Mouse (Mus musculus): Measurements from ENCODE around the gene Ttc4. TPM values are rescaled to one million over a fixed set of nuclear protein-coding genes. Genes with fewer than 3 reads are reported as not detected.

Gene Ttc4
- 28.2 TPM for polyA plus RNA-seq (2012; fragmentation: generic; extraction: Trizol)

GRCm38 (mm10) chr4:106678442-106679118 is at the start of gene Ttc4:
Ttc4 (minus strand) TSS chr4:106678944.
- peak within 1 kb of the TSS; percentile 65 for H3K4me3 ChIP-seq
- peak; percentile 38 for TF ChIP-seq E2F4 (IDR thresholded peaks at IDR 0.05; ENCODE audit: insufficient read depth)
- TF ChIP-seq POLR2AphosphoS2 (IDR thresholded peaks at IDR 0.05; ENCODE audit: insufficient read length, low read depth), result peak; percentile 88
- TF ChIP-seq TCF3 (IDR thresholded peaks at IDR 0.05; ENCODE audit: insufficient read length, low read depth), result no peak
- TF ChIP-seq REST (IDR thresholded peaks at IDR 0.05; ENCODE audit: insufficient read depth, insufficient read length), result no peak
- peak; percentile 60 for TF ChIP-seq SRF (IDR thresholded peaks at IDR 0.05; ENCODE audit: control insufficient read depth, insufficient read length, low read depth)
- no peak for TF ChIP-seq USF1 (IDR thresholded peaks at IDR 0.05; ENCODE audit: low read depth)
- no peak for TF ChIP-seq MAX (IDR thresholded peaks at IDR 0.05; ENCODE audit: low read depth)
- peak; percentile 72 for TF ChIP-seq POLR2A (IDR thresholded peaks at IDR 0.05; ENCODE audit: insufficient read length, low read depth)
- TF ChIP-seq TCF12 (IDR thresholded peaks at IDR 0.05; ENCODE audit: insufficient read depth, poor library complexity, severe bottlenecking), result no peak
- TF ChIP-seq MYOD1 (IDR thresholded peaks at IDR 0.05; ENCODE audit: control insufficient read depth in 1 of 3, insufficient read length in 2 of 3, low read depth in 2 of 3), result peak in 1 of 3 experiments; percentile 11
- TF ChIP-seq CEBPB (IDR thresholded peaks at IDR 0.05; ENCODE audit: insufficient read depth, poor library complexity, severe bottlenecking), result no peak
- TF ChIP-seq MYOG (IDR thresholded peaks at IDR 0.05; ENCODE audit: control insufficient read depth in 1 of 3, insufficient read depth in 1 of 3, insufficient read length in 2 of 3, low read depth in 2 of 3), result peak in 1 of 3 experiments; percentile 57
- peak within 1 kb of the TSS; percentile 18 for H3ac ChIP-seq (ENCODE audit: control insufficient read depth, insufficient read length)
- H3K36me3 ChIP-seq (ENCODE audit: control insufficient read depth, insufficient read depth), result peaks cover 4% of the 10 kb centered on the region
- H3K79me2 ChIP-seq (ENCODE audit: control insufficient read depth, insufficient read depth), result peaks cover 10% of the 10 kb centered on the region
- peak within 1 kb of the TSS; percentile 85 for H3K4me2 ChIP-seq (ENCODE audit: low read depth)
- peaks cover 5% of the 10 kb centered on the region for H3K27me3 ChIP-seq (ENCODE audit: control insufficient read depth, insufficient read depth, insufficient read length)

- Histone ChIP-seq H3K79me2 (ENCODE audit: control insufficient read depth, insufficient read depth) (no peaks in the 10 kb centered on the region), H3K27me3 (ENCODE audit: control insufficient read depth, insufficient read depth, insufficient read length) (peaks cover 49% of the 10 kb centered on the region), H3ac (ENCODE audit: control insufficient read depth, insufficient read length) (no peak overlapping the region), H3K36me3 (ENCODE audit: control insufficient read depth, insufficient read depth) (no peaks in the 10 kb centered on the region), H3K4me2 (ENCODE audit: low read depth) (no peak overlapping the region), H3K4me3 (no peak overlapping the region)
- TF ChIP-seq SRF (IDR thresholded peaks at IDR 0.05; ENCODE audit: control insufficient read depth, insufficient read length, low read depth) (no peak), USF1 (IDR thresholded peaks at IDR 0.05; ENCODE audit: low read depth) (no peak)
Measured at GRCm38 (mm10) chr4:106720631-106721030, 41.9 kb upstream of the Ttc4 start.

DNA sequence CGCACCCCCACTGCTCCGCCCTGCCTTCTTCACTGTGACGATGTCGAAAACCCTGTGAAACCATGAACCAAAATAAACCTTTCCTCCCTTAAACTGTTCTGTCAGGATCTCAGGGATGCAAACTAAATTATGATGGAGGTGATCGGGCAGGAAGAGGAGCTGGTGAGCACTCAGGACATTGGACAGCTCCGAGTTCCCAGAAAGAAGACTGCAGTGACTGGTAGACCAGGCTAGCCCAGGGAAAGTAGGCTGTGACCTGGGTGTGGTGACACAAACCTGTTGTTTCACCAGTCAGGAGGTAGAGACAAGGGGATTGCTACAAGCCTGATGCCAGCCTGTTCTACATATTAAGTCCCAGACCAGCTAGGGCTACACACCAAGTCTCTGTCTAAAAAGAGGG is 34.9 kb upstream of the Ttc4 start:
- peaks cover 34% of the 10 kb centered on the region for H3K27me3 ChIP-seq (ENCODE audit: control insufficient read depth, insufficient read depth, insufficient read length)

GRCm38 (mm10) chr4:106708408-106708807 is 29.7 kb upstream of the Ttc4 start:
- Histone ChIP-seq H3K4me3 (no peak overlapping the region), H3K36me3 (ENCODE audit: control insufficient read depth, insufficient read depth) (no peaks in the 10 kb centered on the region), H3K27me3 (ENCODE audit: control insufficient read depth, insufficient read depth, insufficient read length) (peaks cover 28% of the 10 kb centered on the region), H3ac (ENCODE audit: control insufficient read depth, insufficient read length) (no peak overlapping the region), H3K79me2 (ENCODE audit: control insufficient read depth, insufficient read depth) (no peaks in the 10 kb centered on the region), H3K4me2 (ENCODE audit: low read depth) (no peak overlapping the region)
- TF ChIP-seq MYOD1 (IDR thresholded peaks at IDR 0.05; ENCODE audit: control insufficient read depth in 1 of 3, insufficient read length in 2 of 3, low read depth in 2 of 3), result no peak
- no peak for TF ChIP-seq SRF (IDR thresholded peaks at IDR 0.05; ENCODE audit: control insufficient read depth, insufficient read length, low read depth)
- TF ChIP-seq POLR2A (IDR thresholded peaks at IDR 0.05; ENCODE audit: insufficient read length, low read depth), result no peak
- no peak for TF ChIP-seq REST (IDR thresholded peaks at IDR 0.05; ENCODE audit: insufficient read depth, insufficient read length)
- TF ChIP-seq CEBPB (IDR thresholded peaks at IDR 0.05; ENCODE audit: insufficient read depth, poor library complexity, severe bottlenecking), result no peak
- TF ChIP-seq E2F4 (IDR thresholded peaks at IDR 0.05; ENCODE audit: insufficient read depth), result no peak
- no peak for TF ChIP-seq TCF3 (IDR thresholded peaks at IDR 0.05; ENCODE audit: insufficient read length, low read depth)
- TF ChIP-seq POLR2AphosphoS2 (IDR thresholded peaks at IDR 0.05; ENCODE audit: insufficient read length, low read depth), result no peak
- no peak for TF ChIP-seq USF1 (IDR thresholded peaks at IDR 0.05; ENCODE audit: low read depth)
- TF ChIP-seq MYOG (IDR thresholded peaks at IDR 0.05; ENCODE audit: control insufficient read depth in 1 of 3, insufficient read depth in 1 of 3, insufficient read length in 2 of 3, low read depth in 2 of 3), result no peak
- no peak for TF ChIP-seq MAX (IDR thresholded peaks at IDR 0.05; ENCODE audit: low read depth)
- TF ChIP-seq TCF12 (IDR thresholded peaks at IDR 0.05; ENCODE audit: insufficient read depth, poor library complexity, severe bottlenecking), result no peak

More for the DNA sequence above, 34.9 kb upstream of the Ttc4 start:
- no peak for TF ChIP-seq E2F4 (IDR thresholded peaks at IDR 0.05; ENCODE audit: insufficient read depth)
- TF ChIP-seq MAX (IDR thresholded peaks at IDR 0.05; ENCODE audit: low read depth), result no peak
- TF ChIP-seq REST (IDR thresholded peaks at IDR 0.05; ENCODE audit: insufficient read depth, insufficient read length), result peak; percentile 54
- no peak for TF ChIP-seq TCF3 (IDR thresholded peaks at IDR 0.05; ENCODE audit: insufficient read length, low read depth)
- TF ChIP-seq SRF (IDR thresholded peaks at IDR 0.05; ENCODE audit: control insufficient read depth, insufficient read length, low read depth), result no peak
- no peak for TF ChIP-seq USF1 (IDR thresholded peaks at IDR 0.05; ENCODE audit: low read depth)
- Histone ChIP-seq H3K4me3 (no peak overlapping the region), H3K4me2 (ENCODE audit: low read depth) (no peak overlapping the region), H3K79me2 (ENCODE audit: control insufficient read depth, insufficient read depth) (no peaks in the 10 kb centered on the region), H3K36me3 (ENCODE audit: control insufficient read depth, insufficient read depth) (no peaks in the 10 kb centered on the region), H3ac (ENCODE audit: control insufficient read depth, insufficient read length) (no peak overlapping the region)

DNA sequence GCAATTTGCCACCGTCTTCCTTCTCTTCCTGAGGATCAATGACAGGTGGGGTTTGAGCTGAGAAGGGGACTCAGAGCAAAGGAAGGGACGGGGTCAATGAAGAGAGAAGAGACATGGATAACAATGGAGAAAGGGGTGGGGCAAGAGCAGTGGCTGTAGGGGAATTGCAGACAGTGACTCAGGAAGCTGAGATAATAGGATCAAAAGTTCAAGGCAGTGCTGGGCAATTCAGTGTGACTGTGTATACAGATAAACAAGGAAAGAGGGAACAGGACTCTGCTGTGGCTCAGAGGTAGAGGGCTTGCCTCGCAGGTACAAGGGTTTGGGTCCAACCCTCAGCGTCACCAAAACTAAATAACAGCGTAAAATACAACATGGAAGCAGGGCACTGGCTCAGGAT is 29.2 kb upstream of the Ttc4 start:
- TF ChIP-seq POLR2A (IDR thresholded peaks at IDR 0.05; ENCODE audit: insufficient read length, low read depth), result no peak
- TF ChIP-seq MAX (IDR thresholded peaks at IDR 0.05; ENCODE audit: low read depth), result no peak
- TF ChIP-seq SRF (IDR thresholded peaks at IDR 0.05; ENCODE audit: control insufficient read depth, insufficient read length, low read depth), result no peak
- TF ChIP-seq POLR2AphosphoS2 (IDR thresholded peaks at IDR 0.05; ENCODE audit: insufficient read length, low read depth), result no peak
- no peak for TF ChIP-seq REST (IDR thresholded peaks at IDR 0.05; ENCODE audit: insufficient read depth, insufficient read length)
- no peak for TF ChIP-seq TCF12 (IDR thresholded peaks at IDR 0.05; ENCODE audit: insufficient read depth, poor library complexity, severe bottlenecking)
- no peak for TF ChIP-seq MYOG (IDR thresholded peaks at IDR 0.05; ENCODE audit: control insufficient read depth in 1 of 3, insufficient read depth in 1 of 3, insufficient read length in 2 of 3, low read depth in 2 of 3)
- TF ChIP-seq USF1 (IDR thresholded peaks at IDR 0.05; ENCODE audit: low read depth), result no peak
- TF ChIP-seq MYOD1 (IDR thresholded peaks at IDR 0.05; ENCODE audit: control insufficient read depth in 1 of 3, insufficient read length in 2 of 3, low read depth in 2 of 3), result no peak
- Histone ChIP-seq H3K36me3 (ENCODE audit: control insufficient read depth, insufficient read depth) (no peaks in the 10 kb centered on the region), H3K79me2 (ENCODE audit: control insufficient read depth, insufficient read depth) (no peaks in the 10 kb centered on the region), H3ac (ENCODE audit: control insufficient read depth, insufficient read length) (no peak overlapping the region), H3K4me3 (no peak overlapping the region), H3K4me2 (ENCODE audit: low read depth) (no peak overlapping the region), H3K27me3 (ENCODE audit: control insufficient read depth, insufficient read depth, insufficient read length) (peaks cover 28% of the 10 kb centered on the region)
